Mouse (Mus musculus): ENCODE data around the gene Suv39h2. TPM values are rescaled to one million over a fixed set of nuclear protein-coding genes. Genes with fewer than 3 reads are reported as not detected.

Gene Suv39h2
- polyA plus RNA-seq, 1 experiment from 2014 or later = 37.9 TPM

GRCm38 (mm10) chr2:3422548-3422947 lies 52.3 kb downstream of the Suv39h2 start, which contains the start of gene Meig1:
TSS of gene Meig1 (minus strand) at chr2:3422648.
- Histone ChIP-seq H3K9ac (replicated peaks) (no peak within 1 kb of the TSS), H3K9me3 (no peaks in the 10 kb centered on the region), H3K4me3 (replicated peaks) (no peak within 1 kb of the TSS), H3K27ac (no peak within 1 kb of the TSS), H3K36me3 (no peaks in the 10 kb centered on the region), H3K27me3 (peaks cover 13% of the 10 kb centered on the region), H3K4me1 (replicated peaks) (peaks cover 10% of the 10 kb centered on the region; the same call in 1 of the 2 replicates), H3K4me2 (peak within 1 kb of the TSS; percentile 92; the same call in 1 of the 2 replicates)
- no peak for ATAC-seq (ENCODE audit: insufficient number of reproducible peaks, insufficient read depth, low FRiP score, low TSS enrichment, low read depth)
- 74% methylated on average over 3 of the region's 3 CpGs for WGBS

- Histone ChIP-seq H3K4me1 (replicated peaks) (peaks cover 10% of the 10 kb centered on the region; the same call in 1 of the 2 replicates), H3K27me3 (peaks cover 26% of the 10 kb centered on the region), H3K9ac (replicated peaks) (no peak overlapping the region), H3K4me2 (no peak overlapping the region), H3K4me3 (replicated peaks) (no peak overlapping the region), H3K36me3 (no peaks in the 10 kb centered on the region), H3K27ac (no peak overlapping the region), H3K9me3 (no peaks in the 10 kb centered on the region)
- no peak for ATAC-seq (ENCODE audit: insufficient number of reproducible peaks, insufficient read depth, low FRiP score, low TSS enrichment, low read depth)
- WGBS = 73% methylated on average over 4 of the region's 4 CpGs
Measured at GRCm38 (mm10) chr2:3420157-3420556, 54.7 kb downstream of the Suv39h2 start.

GRCm38 (mm10) chr2:3418883-3419431 lies 55.9 kb downstream of the Suv39h2 start:
- peak; percentile 94 for ATAC-seq (ENCODE audit: insufficient number of reproducible peaks, insufficient read depth, low FRiP score, low TSS enrichment, low read depth)
- Histone ChIP-seq H3K4me2 (peak overlapping the region; percentile 70), H3K4me3 (replicated peaks) (peak overlapping the region; percentile 47), H3K36me3 (no peaks in the 10 kb centered on the region), H3K27ac (no peak overlapping the region), H3K9me3 (no peaks in the 10 kb centered on the region), H3K27me3 (peaks cover 26% of the 10 kb centered on the region), H3K4me1 (replicated peaks) (0 out of 2 replicates have a peak, but pooled peaks cover 3% of the 10 kb centered on the region), H3K9ac (replicated peaks) (peak overlapping the region; percentile 23; the same call in 1 of the 2 replicates)
- 2% methylated on average over 38 of the region's 38 CpGs for WGBS

GRCm38 (mm10) chr2:3415676-3416075 lies 59.2 kb downstream of the Suv39h2 start:
- no peak overlapping the region for H3K4me2 ChIP-seq
- no peaks in the 10 kb centered on the region for H3K9me3 ChIP-seq
- H3K36me3 ChIP-seq = no peaks in the 10 kb centered on the region
- H3K27me3 ChIP-seq = peaks cover 25% of the 10 kb centered on the region
- 73% methylated on average over 1 of the region's 1 CpGs for WGBS
- no peak overlapping the region for H3K4me3 ChIP-seq (replicated peaks)
- no peaks in the 10 kb centered on the region for H3K4me1 ChIP-seq (replicated peaks)
- no peak overlapping the region for H3K27ac ChIP-seq
- ATAC-seq (ENCODE audit: insufficient number of reproducible peaks, insufficient read depth, low FRiP score, low TSS enrichment, low read depth) = no peak
- H3K9ac ChIP-seq (replicated peaks) = no peak overlapping the region

- H3K27ac ChIP-seq = no peak overlapping the region
- H3K4me3 ChIP-seq (replicated peaks) = no peak overlapping the region
- 27% methylated on average over 4 of the region's 4 CpGs for WGBS
- H3K9ac ChIP-seq (replicated peaks) = no peak overlapping the region
- no peaks in the 10 kb centered on the region for H3K4me1 ChIP-seq (replicated peaks)
- no peaks in the 10 kb centered on the region for H3K36me3 ChIP-seq
- no peaks in the 10 kb centered on the region for H3K9me3 ChIP-seq
- H3K27me3 ChIP-seq = peaks cover 23% of the 10 kb centered on the region
- no peak overlapping the region for H3K4me2 ChIP-seq
- ATAC-seq (ENCODE audit: insufficient number of reproducible peaks, insufficient read depth, low FRiP score, low TSS enrichment, low read depth) = no peak
Measured at GRCm38 (mm10) chr2:3414241-3414640, 60.6 kb downstream of the Suv39h2 start.

- Histone ChIP-seq H3K4me3 (replicated peaks) (no peak overlapping the region), H3K9me3 (no peaks in the 10 kb centered on the region), H3K27me3 (no peaks in the 10 kb centered on the region), H3K36me3 (no peaks in the 10 kb centered on the region), H3K27ac (no peak overlapping the region), H3K9ac (replicated peaks) (no peak overlapping the region), H3K4me1 (replicated peaks) (no peaks in the 10 kb centered on the region), H3K4me2 (no peak overlapping the region)
- no peak for ATAC-seq (ENCODE audit: insufficient number of reproducible peaks, insufficient read depth, low FRiP score, low TSS enrichment, low read depth)
- 80% methylated on average over 7 of the region's 7 CpGs for WGBS
Measured at GRCm38 (mm10) chr2:3407756-3408155, 67.1 kb downstream of the Suv39h2 start.

GRCm38 (mm10) chr2:3405981-3406380 lies 68.8 kb downstream of the Suv39h2 start:
- Histone ChIP-seq H3K27ac (no peak overlapping the region), H3K36me3 (no peaks in the 10 kb centered on the region), H3K4me2 (no peak overlapping the region), H3K4me1 (replicated peaks) (no peaks in the 10 kb centered on the region), H3K9me3 (no peaks in the 10 kb centered on the region), H3K9ac (replicated peaks) (no peak overlapping the region), H3K27me3 (no peaks in the 10 kb centered on the region; the same call in 1 of the 2 replicates), H3K4me3 (replicated peaks) (no peak overlapping the region)
- 86% methylated on average over 4 of the region's 4 CpGs for WGBS
- no peak for ATAC-seq (ENCODE audit: insufficient number of reproducible peaks, insufficient read depth, low FRiP score, low TSS enrichment, low read depth)

Other genes with a start within 250 kb of the Suv39h2 start
- gene Nmt2, start 190.8 kb downstream of the Suv39h2 start, polyA plus RNA-seq (2016; fragmentation: Nextera tagmentation; extraction: Ambion mirVana) = 35.2 and 38.6 TPM in 2 replicates
- 17.4 and 20.7 TPM in 2 replicates for gene Rpp38, start 142.4 kb downstream of the Suv39h2 start, polyA plus RNA-seq (2016; fragmentation: Nextera tagmentation; extraction: Ambion mirVana)
- gene Acbd7, start 138.9 kb downstream of the Suv39h2 start, polyA plus RNA-seq (2016; fragmentation: Nextera tagmentation; extraction: Ambion mirVana) = 0.60 TPM in 1 of 2 replicates, not detected in the other
- 0.19 TPM in 1 of 2 replicates, not detected in the other for gene Olah, start 77.8 kb downstream of the Suv39h2 start, polyA plus RNA-seq (2016; fragmentation: Nextera tagmentation; extraction: Ambion mirVana)
- not detected in 2 replicates for gene Meig1, start 52.4 kb downstream of the Suv39h2 start, polyA plus RNA-seq (2016; fragmentation: Nextera tagmentation; extraction: Ambion mirVana)
- gene Dclre1c, start 50.9 kb downstream of the Suv39h2 start, polyA plus RNA-seq (2016; fragmentation: Nextera tagmentation; extraction: Ambion mirVana) = 6.5 and 7.1 TPM in 2 replicates
- 8.2 and 8.4 TPM in 2 replicates for gene Gm45902, start 37.8 kb upstream of the Suv39h2 start, polyA plus RNA-seq (2016; fragmentation: Nextera tagmentation; extraction: Ambion mirVana)
- 116 and 118 TPM in 2 replicates for gene Hspa14, start 37.8 kb upstream of the Suv39h2 start, polyA plus RNA-seq (2016; fragmentation: Nextera tagmentation; extraction: Ambion mirVana)
- gene Cdnf, start 38.0 kb upstream of the Suv39h2 start, polyA plus RNA-seq (2016; fragmentation: Nextera tagmentation; extraction: Ambion mirVana) = 0.09 and 0.24 TPM in 2 replicates
- gene Fam107b, start 95.5 kb upstream of the Suv39h2 start, polyA plus RNA-seq (2016; fragmentation: Nextera tagmentation; extraction: Ambion mirVana) = 35.4 and 40.4 TPM in 2 replicates